Comparison of ENCODE assay signal across 1 mouse cellular context in genomic region chr9:75071706-75072192, GRCm38 (mm10).
TF ChIP-seq lines count a peak whose summit lies in the region.

No protein-coding gene starts in this region.

TF ChIP-seq in CH12.LX, 34 proteins besides CTCF, POLR2A, EP300 and RAD21 (continued from another document):
- TF ChIP-seq JUND (conservative IDR thresholded peaks at IDR 0.05; ENCODE audit: low read depth, low read length) (no peak), CHD1 (IDR thresholded peaks at IDR 0.05; ENCODE audit: low read depth, low read length) (no peak), TBP (conservative IDR thresholded peaks at IDR 0.05; ENCODE audit: low read depth, low read length) (0 out of 2 replicates have a peak, but pooled peaks have one; percentile 21), JUN (IDR thresholded peaks at IDR 0.05; ENCODE audit: insufficient read depth, low read depth, low read length) (no peak), GABPA (IDR thresholded peaks at IDR 0.05; ENCODE audit: insufficient replicate concordance, low read depth, low read length) (no peak), MAX (IDR thresholded peaks at IDR 0.05; ENCODE audit: low read length) (no peak), TCF12 (IDR thresholded peaks at IDR 0.05; ENCODE audit: low read depth, low read length) (no peak), MYC (IDR thresholded peaks at IDR 0.05; ENCODE audit: low read depth, low read length) (no peak), RCOR1 (conservative IDR thresholded peaks at IDR 0.05; ENCODE audit: low read depth, low read length) (no peak), ZC3H11A (IDR thresholded peaks at IDR 0.05; ENCODE audit: low read depth, low read length) (no peak)
